Mouse (Mus musculus) liver, embryonic 14.5 days (tissue): ENCODE measurements around the gene Olfr1162. TPM values are rescaled to one million over a fixed set of nuclear protein-coding genes. Genes with fewer than 3 reads are reported as not detected.
"Not testable (repeated sequence)": the region's sequence is repeated elsewhere in the genome, so short reads cannot be mapped to it uniquely, and the experiment has no call there.

Experiments used
- ATAC-seq: fragments of 200-750 bp; cut with Nextera tagmentation; 2 replicates; pipeline ENCODE4 v1.8.0; 2017; ENCODE audit warnings: moderate number of reproducible peaks, mild to moderate bottlenecking, moderate library complexity; ENCODE audit not compliant: insufficient read depth
- DNase-seq, 3 experiments: peaks; one replicate each; pipeline ENCODE4 v3.0.0-alpha.2; 2012 to 2013; ENCODE audit warnings: low read depth in 3 of 3, low spot score in 3 of 3
- H3K27ac ChIP-seq: fragments of 300-500 bp; sonication (generic); 2 replicates; pipeline ENCODE4 v1.5.1; 2014; ENCODE audit warnings: moderate library complexity, mild to moderate bottlenecking, control low read depth, inconsistent platforms
- H3K27me3 ChIP-seq: fragments of 300-500 bp; sonication (generic); 2 replicates; pipeline ENCODE4 v1.6.1; 2014; ENCODE audit warnings: mild to moderate bottlenecking, low read length, moderate library complexity; ENCODE audit not compliant: control insufficient read depth, insufficient read depth
- H3K36me3 ChIP-seq: fragments of 300-500 bp; sonication (generic); replicated peaks from 2 replicates; pipeline ENCODE4 v1.6.1; 2014; ENCODE audit warnings: low read depth; ENCODE audit not compliant: control insufficient read depth, insufficient read depth
- H3K4me1 ChIP-seq, 2 experiments: fragments of 200-500 bp in 1 of 2; fragments of 300-500 bp in 1 of 2; sonication (generic) in 1 of 2; replicated peaks; 2 replicates each; pipeline ENCODE4 v1.6.1; 2012 to 2014; ENCODE audit warnings: antibody characterized with exemption in 1 of 2, inconsistent platforms in 1 of 2, low read length in 1 of 2; ENCODE audit not compliant: control insufficient read depth in 2 of 2, insufficient read depth in 2 of 2
- H3K4me2 ChIP-seq: fragments of 300-500 bp; sonication (generic); 2 replicates; pipeline ENCODE4 v1.6.1; 2014; ENCODE audit warnings: low read depth, mild to moderate bottlenecking, control low read depth, moderate library complexity
- H3K4me3 ChIP-seq, 2 experiments: fragments of 200-500 bp in 1 of 2; fragments of 300-500 bp in 1 of 2; sonication (generic) in 1 of 2; 2 replicates each; pipeline ENCODE4 v1.5.1; 2012 to 2014; ENCODE audit warnings: low read depth in 2 of 2, low read length in 2 of 2, mild to moderate bottlenecking in 2 of 2, control low read depth in 1 of 2, inconsistent platforms in 1 of 2, moderate library complexity in 1 of 2; ENCODE audit not compliant: insufficient read depth in 1 of 2
- H3K9ac ChIP-seq: fragments of 300-500 bp; sonication (generic); replicated peaks from 2 replicates; pipeline ENCODE4 v1.6.1; 2014; ENCODE audit warnings: mild to moderate bottlenecking, control low read depth, moderate library complexity
- H3K9me3 ChIP-seq: fragments of 300-500 bp; sonication (generic); 2 replicates; pipeline ENCODE4 v1.6.1; 2016; ENCODE audit warnings: low read length, mixed read lengths; ENCODE audit not compliant: control insufficient read depth
- CTCF ChIP-seq: IDR thresholded peaks from 2 replicates; pipeline ENCODE4 v1.5.1; 2016; ENCODE audit warnings: antibody characterized with exemption, low read depth, control low read depth
- EP300 ChIP-seq: IDR thresholded peaks from 2 replicates; pipeline ENCODE4 v1.6.1; 2016; ENCODE audit warnings: antibody characterized with exemption, low read depth
- WGBS: fragments of 180-500 bp; shearing (Covaris S2); extraction: QIAGEN DNeasy Blood & Tissue Kit; methylation state at CpG from one replicate; pipeline ENCODE4 v1.1.7; 2014; ENCODE audit not compliant: insufficient replicate concordance; 5-methylcytosine and 5-hydroxymethylcytosine counted together
- polyA plus RNA-seq, 2 experiments: library from polyadenylated mRNA; depleted of rRNA in 1 of 2; stranded (reverse) in 1 of 2; unstranded in 1 of 2; fragments of >200 nt; fragmentation: Nextera tagmentation in 1 of 2; extraction: Ambion mirVana in 1 of 2; gene quantifications; 2 replicates each; pipeline versions ENCODE4 v1.2.1 to v1.2.3; 2012 to 2014

Olfr1162 gene
- polyA plus RNA-seq (2012; rRNA removed) (not detected in 2 replicates), polyA plus RNA-seq (2014; fragmentation: Nextera tagmentation; extraction: Ambion mirVana) (not detected in 2 replicates)

GRCm38 (mm10) chr2:88051029-88051428 lies at the start of gene Olfr1162:
Gene Olfr1162, minus strand, starts transcription at chr2:88051129.
- DNase-seq (no peak), ATAC-seq (no peak)
- 37% methylated on average over 1 of the region's 1 CpGs for WGBS
- no peaks in the 10 kb centered on the region for H3K4me1 ChIP-seq
- no peak within 1 kb of the TSS for H3K4me3 ChIP-seq
- no peaks in the 10 kb centered on the region for H3K27me3 ChIP-seq
- no peak within 1 kb of the TSS for H3K9ac ChIP-seq
- no peak within 1 kb of the TSS for H3K27ac ChIP-seq
- H3K4me2 ChIP-seq: no peak within 1 kb of the TSS
- H3K36me3 ChIP-seq: no peaks in the 10 kb centered on the region
- H3K9me3 ChIP-seq: no peaks in the 10 kb centered on the region
- no peak for TF ChIP-seq EP300
- TF ChIP-seq CTCF: no peak

DNA sequence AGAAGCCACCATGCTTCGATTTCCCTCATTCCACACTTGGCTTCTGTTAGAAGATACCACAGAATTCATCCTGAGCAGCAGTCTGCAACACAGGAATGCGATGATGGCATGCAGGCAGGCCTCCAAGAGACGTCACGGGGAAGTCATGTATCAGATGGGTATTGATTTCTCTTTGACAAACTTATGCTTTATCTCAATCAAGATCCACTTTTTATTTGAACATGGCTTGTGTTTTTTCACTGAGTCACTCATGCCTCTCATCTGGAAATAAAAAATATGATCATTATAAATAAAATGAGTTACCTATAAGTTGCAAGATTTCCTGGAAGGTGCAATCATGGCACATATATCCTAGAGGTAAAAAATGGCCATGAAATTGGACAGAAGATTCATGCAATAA lies 42.9 kb upstream of the Olfr1162 start, which contains the start of gene Olfr1164:
Gene Olfr1164, minus strand, starts transcription at position 101 of the 400 bp plus-strand sequence.
- no peak for DNase-seq
- no peak for TF ChIP-seq CTCF
- TF ChIP-seq EP300: no peak
- no peaks in the 10 kb centered on the region for H3K9me3 ChIP-seq
- H3K4me3 ChIP-seq: no peak within 1 kb of the TSS
- no peak within 1 kb of the TSS for H3K4me2 ChIP-seq
- H3K27me3 ChIP-seq: no peaks in the 10 kb centered on the region
- no peak for ATAC-seq
- no peaks in the 10 kb centered on the region for H3K4me1 ChIP-seq
- H3K9ac ChIP-seq: no peak within 1 kb of the TSS
- WGBS: 56% methylated on average over 4 of the region's 4 CpGs
- no peak within 1 kb of the TSS for H3K27ac ChIP-seq
- no peaks in the 10 kb centered on the region for H3K36me3 ChIP-seq

GRCm38 (mm10) chr2:88071730-88072129 lies 20.8 kb upstream of the Olfr1162 start, which contains the start of gene Olfr1163:
Gene Olfr1163, minus strand, starts transcription at chr2:88071830.
- Histone ChIP-seq H3K4me2 (no peak within 1 kb of the TSS), H3K9me3 (no peaks in the 10 kb centered on the region), H3K27ac (no peak within 1 kb of the TSS), H3K36me3 (no peaks in the 10 kb centered on the region), H3K9ac (no peak within 1 kb of the TSS), H3K27me3 (no peaks in the 10 kb centered on the region), H3K4me3 (no peak within 1 kb of the TSS), H3K4me1 (no peaks in the 10 kb centered on the region)
- no peak for TF ChIP-seq EP300
- no peak for TF ChIP-seq CTCF
- ATAC-seq (no peak), DNase-seq (no peak)

GRCm38 (mm10) chr2:88063587-88063986 lies 12.7 kb upstream of the Olfr1162 start:
- H3K4me2 ChIP-seq: no peak overlapping the region
- H3K36me3 ChIP-seq: no peaks in the 10 kb centered on the region
- no peaks in the 10 kb centered on the region for H3K4me1 ChIP-seq
- TF ChIP-seq EP300 (no peak), CTCF (no peak)
- DNase-seq: no peak
- H3K4me3 ChIP-seq: no peak overlapping the region
- no peaks in the 10 kb centered on the region for H3K27me3 ChIP-seq
- ATAC-seq: no peak
- no peak overlapping the region for H3K9ac ChIP-seq
- H3K27ac ChIP-seq: no peak overlapping the region
- no peaks in the 10 kb centered on the region for H3K9me3 ChIP-seq
- 64% methylated on average over 2 of the region's 2 CpGs for WGBS

- no peak within 1 kb of the TSS for H3K9ac ChIP-seq
- ATAC-seq (no peak), DNase-seq (no peak)
- H3K4me1 ChIP-seq: no peaks in the 10 kb centered on the region
- no peak within 1 kb of the TSS for H3K4me2 ChIP-seq
- no peak for TF ChIP-seq EP300
- no peaks in the 10 kb centered on the region for H3K9me3 ChIP-seq
- H3K36me3 ChIP-seq: no peaks in the 10 kb centered on the region
- no peak within 1 kb of the TSS for H3K4me3 ChIP-seq
- no peak within 1 kb of the TSS for H3K27ac ChIP-seq
- no peaks in the 10 kb centered on the region for H3K27me3 ChIP-seq
Measured at GRCm38 (mm10) chr2:88037599-88037998, 13.3 kb downstream of the Olfr1162 start, which contains the start of gene Olfr73. Gene Olfr73, minus strand, starts transcription at chr2:88037699.

GRCm38 (mm10) chr2:88022474-88022873 lies 28.5 kb downstream of the Olfr1162 start, which contains the start of gene Olfr1161:
Gene Olfr1161, plus strand, starts transcription at chr2:88022774.
- H3K9ac ChIP-seq, H3K4me2 ChIP-seq, H3K27ac ChIP-seq, ATAC-seq, H3K9me3 ChIP-seq, H3K4me1 ChIP-seq, H3K36me3 ChIP-seq, H3K4me3 ChIP-seq, DNase-seq, H3K27me3 ChIP-seq: not testable (repeated sequence)
- 52% methylated on average over 1 of the region's 1 CpGs for WGBS
